In genomic region chr7:57538565-57538964, GRCm38 (mm10) we compare ENCODE assay signal across 8 mouse cellular contexts. TPM values are rescaled to one million over a fixed set of nuclear protein-coding genes. Genes with fewer than 3 reads are reported as not detected.
DNase-seq lines count a peak whose midpoint lies in the region; TF ChIP-seq lines count a peak whose summit lies in the region.
"Had no signal": no experiment of that assay in that cellular context is flagged by ENCODE, and none has a peak within 500 bp of the region (broad histone marks: within the 10 kb centered on the region; RNA-seq: fewer than 3 reads in every experiment).

No protein-coding gene starts in this region.

- intact Hi-C loops in heart, postnatal 25 days (cut with DNase I) = no loop called here

- peak in 1 of 2 experiments; percentile 12 for DNase-seq in layer of hippocampus, adult 2 months (ENCODE audit: low spot score in 2 of 2)
- no peak for DNase-seq in layer of hippocampus, postnatal 25 days (ENCODE audit: extremely low spot score in 1 of 2, low spot score in 1 of 2)
- DNase-seq in NIH3T3 (ENCODE audit: low read depth) = peak; percentile 63
- DNase-seq in embryo, embryonic 10.5 days (ENCODE audit: low spot score) = peak; percentile 65
- peak; percentile 53 for DNase-seq in mesoderm, embryonic 11.5 days (ENCODE audit: low read depth, low spot score)
- no peak for DNase-seq in thymus, adult 18-20 months
- DNase-seq in heart, postnatal 25 days (ENCODE audit: low spot score) = no peak

- no peak overlapping the region for H3K27ac ChIP-seq in layer of hippocampus, adult 2 months
- H3K27ac ChIP-seq: embryonic facial prominence, embryonic 15.5 days had no signal

- peak; percentile 81 for TF ChIP-seq CTCF in layer of hippocampus, adult 2 months (conservative IDR thresholded peaks at IDR 0.05)

- no peak overlapping the region for H3K4me3 ChIP-seq in layer of hippocampus, adult 2 months
- H3K4me3 ChIP-seq: embryonic facial prominence, embryonic 15.5 days had no signal

RNA-seq across cellular contexts. Expression of gene Gabra5, which starts 28.7 kb away (rescaled TPM):
- 100 to 1,000 TPM; 172 to 194 TPM for total RNA-seq in layer of hippocampus, adult 2 months (2021)
- total RNA-seq in layer of hippocampus, postnatal 25 days (2021) = 100 to 1,000 TPM; 183 to 203 TPM
- total RNA-seq in heart, postnatal 25 days (2021) = not detected

Comparison
In these comparisons a context has a peak if more than half of its experiments do, and no peak if none do; other contexts are left out.
1. DNase-seq: peak in NIH3T3 (single experiment), embryo, embryonic 10.5 days (single experiment) and mesoderm, embryonic 11.5 days (single experiment); none in layer of hippocampus, postnatal 25 days (0 of 2), thymus, adult 18-20 months (0 of 2) and heart, postnatal 25 days (single experiment).
2. RNA of gene Gabra5, which starts 28.7 kb away (total RNA-seq): 183 to 203 TPM in layer of hippocampus, postnatal 25 days and 172 to 194 TPM in layer of hippocampus, adult 2 months; not detected in heart, postnatal 25 days; every median in the first group is over 100 times any median in the second.